In the genomic region with DNA sequence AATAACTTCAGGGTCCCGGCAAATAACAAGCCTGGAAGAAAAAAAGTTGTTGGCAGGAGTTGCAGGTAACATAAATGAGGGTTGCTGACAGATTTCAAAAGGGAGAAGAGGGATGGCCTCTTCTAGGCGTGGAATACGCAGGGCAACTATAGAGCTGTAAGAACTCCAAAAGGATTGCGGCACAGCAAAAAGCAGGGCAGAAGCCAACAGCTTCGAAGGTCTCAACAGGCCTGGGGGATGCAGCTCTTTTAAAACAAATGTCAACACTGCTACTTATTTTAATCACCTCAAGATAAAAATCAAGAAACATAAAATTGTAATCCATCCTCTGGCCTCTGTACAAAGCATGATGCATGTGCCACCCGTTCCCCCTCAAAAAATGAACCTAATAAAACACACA, we compare ENCODE assay signal across 9 mouse cellular contexts. TPM values are rescaled to one million over a fixed set of nuclear protein-coding genes. Genes with fewer than 3 reads are reported as not detected.
DNase-seq lines count a peak whose midpoint lies in the region; ATAC-seq and TF ChIP-seq lines count a peak whose summit lies in the region.
"Not testable (repeated sequence)": the region's sequence is repeated elsewhere in the genome, so short reads cannot be mapped to it uniquely, and the experiment has no call there.
"Had no signal": no experiment of that assay in that cellular context is flagged by ENCODE, and none has a peak within 500 bp of the region (broad histone marks: within the 10 kb centered on the region; RNA-seq: fewer than 3 reads in every experiment).

No protein-coding gene starts in this region.

- not testable (repeated sequence) for H3K4me1 ChIP-seq in forebrain, embryonic 12.5 days; heart, embryonic 15.5 days (replicated peaks); limb, embryonic 15.5 days; midbrain, embryonic 11.5 days (ENCODE audit: control insufficient read depth, insufficient read depth, low read length); small intestine, adult 2 months (ENCODE audit: control insufficient read depth, insufficient read depth, insufficient read length, low read length)

- H3K36me3 ChIP-seq in forebrain, embryonic 12.5 days (replicated peaks); heart, embryonic 15.5 days; limb, embryonic 15.5 days; midbrain, embryonic 11.5 days (ENCODE audit: control insufficient read depth, insufficient read depth, low read length); small intestine, adult 2 months (ENCODE audit: control insufficient read depth, insufficient read depth, low read length): not testable (repeated sequence)

- not testable (repeated sequence) for TF ChIP-seq POLR2A in small intestine, adult 2 months (IDR thresholded peaks at IDR 0.05; ENCODE audit: low read depth, low read length)

- H3K27ac ChIP-seq in forebrain, embryonic 12.5 days; heart, embryonic 15.5 days; limb, embryonic 15.5 days; midbrain, embryonic 11.5 days (ENCODE audit: low read depth, low read length): not testable (repeated sequence)
- peak overlapping the region; percentile 73 for H3K27ac ChIP-seq in small intestine, adult 2 months (ENCODE audit: insufficient read depth, low read depth, low read length)

- not testable (repeated sequence) for TF ChIP-seq CTCF in small intestine, adult 2 months (IDR thresholded peaks at IDR 0.05; ENCODE audit: extremely low read depth, insufficient read length, insufficient replicate concordance, low read depth, low read length)

- DNase-seq in MEL-GATA-1-ER (ENCODE audit: extremely low read depth, low read depth), result peak; percentile 6
- DNase-seq in cerebellum, adult 8-10 months, result peak; percentile 22
- peak; percentile 7 for DNase-seq in kidney, adult 11 months
- DNase-seq in midbrain, embryonic 11.5 days (ENCODE audit: low spot score, missing footprints), result not testable (repeated sequence)

- ATAC-seq in forebrain, embryonic 12.5 days (ENCODE audit: low FRiP score); heart, embryonic 15.5 days (replicated peaks; ENCODE audit: insufficient number of reproducible peaks, insufficient read depth, low FRiP score, low read depth); limb, embryonic 15.5 days (ENCODE audit: insufficient number of reproducible peaks, low FRiP score, low TSS enrichment, low read depth); midbrain, embryonic 11.5 days (ENCODE audit: low FRiP score): not testable (repeated sequence)

- not testable (repeated sequence) for H3K9ac ChIP-seq in forebrain, embryonic 12.5 days; heart, embryonic 15.5 days; limb, embryonic 15.5 days
- peak overlapping the region; percentile 24; the same call in 1 of the 2 replicates for H3K9ac ChIP-seq in midbrain, embryonic 11.5 days (ENCODE audit: low read length)

- H3K27me3 ChIP-seq in forebrain, embryonic 12.5 days; heart, embryonic 15.5 days; limb, embryonic 15.5 days; midbrain, embryonic 11.5 days (ENCODE audit: control insufficient read depth, insufficient read depth, low read length); small intestine, adult 2 months (ENCODE audit: control insufficient read depth, insufficient read depth, low read length): not testable (repeated sequence)

- 89% methylated on average over 6 of the region's 6 CpGs for WGBS in forebrain, embryonic 12.5 days
- 65% methylated on average over 6 of the region's 6 CpGs for WGBS in heart, embryonic 15.5 days
- 57% methylated on average over 6 of the region's 6 CpGs for WGBS in limb, embryonic 15.5 days
- WGBS in midbrain, embryonic 11.5 days, result 89% methylated on average over 6 of the region's 6 CpGs
- 47% methylated on average over 5 of the region's 6 CpGs for WGBS in small intestine, adult 2 months

- H3K4me3 ChIP-seq in forebrain, embryonic 12.5 days (replicated peaks), result peak overlapping the region; percentile 49; the same call in 1 of the 2 replicates
- peak overlapping the region; percentile 61; the same call in 1 of the 2 replicates for H3K4me3 ChIP-seq in heart, embryonic 15.5 days
- peak overlapping the region; percentile 50 for H3K4me3 ChIP-seq in limb, embryonic 15.5 days
- not testable (repeated sequence) for H3K4me3 ChIP-seq in midbrain, embryonic 11.5 days (ENCODE audit: low read depth, low read length)
- H3K4me3 ChIP-seq in small intestine, adult 2 months (ENCODE audit: low read depth, low read length), result peak overlapping the region; percentile 41

- H3K4me2 ChIP-seq in forebrain, embryonic 12.5 days, result peak overlapping the region; percentile 67
- peak overlapping the region; percentile 65 for H3K4me2 ChIP-seq in heart, embryonic 15.5 days
- H3K4me2 ChIP-seq in limb, embryonic 15.5 days, result peak overlapping the region; percentile 74
- H3K4me2 ChIP-seq in midbrain, embryonic 11.5 days, result peak overlapping the region; percentile 52

- H3K9me3 ChIP-seq in forebrain, embryonic 12.5 days; heart, embryonic 15.5 days (replicated peaks); limb, embryonic 15.5 days; midbrain, embryonic 11.5 days (ENCODE audit: control insufficient read depth, low read length): not testable (repeated sequence)

RNA-seq across cellular contexts. Expression of a gene that starts 1.2 kb away (rescaled TPM):
- 10.5 and 11.7 TPM in 2 replicates for polyA plus RNA-seq in forebrain, embryonic 12.5 days (2016; fragmentation: Nextera tagmentation; extraction: Ambion mirVana)
- polyA plus RNA-seq in heart, embryonic 15.5 days (2015; fragmentation: Nextera tagmentation; extraction: Ambion mirVana), result 6.3 and 6.6 TPM in 2 replicates
- polyA plus RNA-seq in limb, embryonic 15.5 days (2015; fragmentation: Nextera tagmentation; extraction: Ambion mirVana), result 8.0 and 8.7 TPM in 2 replicates
- 6.6 and 9.5 TPM in 2 replicates for polyA plus RNA-seq in midbrain, embryonic 11.5 days (2014; fragmentation: Nextera tagmentation; extraction: Ambion mirVana)
- 0.56 and 2.1 TPM in 2 replicates for polyA plus RNA-seq in small intestine, adult 2 months (2012; rRNA removed)

RNA-seq across cellular contexts. Expression of a gene that starts 1.2 kb away (rescaled TPM):
- 8.6 and 9.3 TPM in 2 replicates for polyA plus RNA-seq in forebrain, embryonic 12.5 days (2016; fragmentation: Nextera tagmentation; extraction: Ambion mirVana)
- polyA plus RNA-seq in heart, embryonic 15.5 days (2015; fragmentation: Nextera tagmentation; extraction: Ambion mirVana), result 14.9 and 18.4 TPM in 2 replicates
- polyA plus RNA-seq in limb, embryonic 15.5 days (2015; fragmentation: Nextera tagmentation; extraction: Ambion mirVana), result 8.8 and 9.3 TPM in 2 replicates
- polyA plus RNA-seq in midbrain, embryonic 11.5 days (2014; fragmentation: Nextera tagmentation; extraction: Ambion mirVana), result 4.1 and 5.4 TPM in 2 replicates
- polyA plus RNA-seq in small intestine, adult 2 months (2012; rRNA removed), result 0.76 and 2.6 TPM in 2 replicates

RNA-seq across cellular contexts. Expression of a gene that starts 45.7 kb away (rescaled TPM):
- polyA plus RNA-seq in forebrain, embryonic 12.5 days (2016; fragmentation: Nextera tagmentation; extraction: Ambion mirVana), result 65.9 and 69.2 TPM in 2 replicates
- 28.6 and 33.4 TPM in 2 replicates for polyA plus RNA-seq in heart, embryonic 15.5 days (2015; fragmentation: Nextera tagmentation; extraction: Ambion mirVana)
- polyA plus RNA-seq in limb, embryonic 15.5 days (2015; fragmentation: Nextera tagmentation; extraction: Ambion mirVana), result 45.4 and 47.4 TPM in 2 replicates
- 63.6 and 72.8 TPM in 2 replicates for polyA plus RNA-seq in midbrain, embryonic 11.5 days (2014; fragmentation: Nextera tagmentation; extraction: Ambion mirVana)
- polyA plus RNA-seq in small intestine, adult 2 months (2012; rRNA removed), result 0.42 and 1.1 TPM in 2 replicates

RNA-seq across cellular contexts. Expression of a gene that starts 56.8 kb away (rescaled TPM):
- 0.13 and 0.19 TPM in 2 replicates for polyA plus RNA-seq in forebrain, embryonic 12.5 days (2016; fragmentation: Nextera tagmentation; extraction: Ambion mirVana)
- polyA plus RNA-seq in heart, embryonic 15.5 days (2015; fragmentation: Nextera tagmentation; extraction: Ambion mirVana), result 0.13 TPM in 2 replicates
- 0.07 and 0.10 TPM in 2 replicates for polyA plus RNA-seq in limb, embryonic 15.5 days (2015; fragmentation: Nextera tagmentation; extraction: Ambion mirVana)
- 0.08 and 0.18 TPM in 2 replicates for polyA plus RNA-seq in midbrain, embryonic 11.5 days (2014; fragmentation: Nextera tagmentation; extraction: Ambion mirVana)
- not detected in 2 replicates for polyA plus RNA-seq in small intestine, adult 2 months (2012; rRNA removed)
- polyA plus RNA-seq: embryonic facial prominence, embryonic 11.5 days had no signal

Comparison
In these comparisons a context has a peak if more than half of its experiments do, and no peak if none do; other contexts are left out.
1. RNA of a gene that starts 45.7 kb away (polyA plus RNA-seq): 65.9 to 69.2 TPM in forebrain, embryonic 12.5 days, 63.6 to 72.8 TPM in midbrain, embryonic 11.5 days, 45.4 to 47.4 TPM in limb, embryonic 15.5 days and 28.6 to 33.4 TPM in heart, embryonic 15.5 days; 0.42 to 1.1 TPM in small intestine, adult 2 months; every median in the first group is over 10 times any median in the second.
2. Peak in every context shown above with its lines, with median percentiles within 50 percentile points of each other: H3K4me2 ChIP-seq.